Mouse (Mus musculus) liver, adult 2 months (tissue): Measurements from ENCODE around the gene Cpeb2. TPM values are rescaled to one million over a fixed set of nuclear protein-coding genes. Genes with fewer than 3 reads are reported as not detected.

Source experiments
- DNase-seq: peaks from one replicate; pipeline ENCODE4 v3.0.0-alpha.2; 2011; ENCODE audit warnings: low read depth, low spot score; ENCODE audit errors: extremely low read depth
- H3K27ac ChIP-seq: fragments of 200-500 bp; replicated peaks from 2 replicates; pipeline ENCODE4 v1.5.1; 2012; ENCODE audit warnings: low read depth, mild to moderate bottlenecking, control low read depth, inconsistent platforms, low read length; ENCODE audit not compliant: insufficient read depth
- H3K27me3 ChIP-seq: fragments of 200-500 bp; 2 replicates; pipeline ENCODE4 v1.6.1; 2012; ENCODE audit warnings: mild to moderate bottlenecking, moderate library complexity, low read length, inconsistent platforms; ENCODE audit not compliant: control insufficient read depth, insufficient read depth
- H3K36me3 ChIP-seq: fragments of 200-500 bp; 2 replicates; pipeline ENCODE4 v1.6.1; 2012; ENCODE audit warnings: low read length, inconsistent platforms; ENCODE audit not compliant: control insufficient read depth, insufficient read depth
- H3K4me1 ChIP-seq: fragments of 200-500 bp; 2 replicates; pipeline ENCODE4 v1.6.1; 2011; ENCODE audit warnings: low read length; ENCODE audit not compliant: control insufficient read depth, insufficient read depth
- H3K4me3 ChIP-seq: fragments of 200-500 bp; 2 replicates; pipeline ENCODE4 v1.5.1; 2011; ENCODE audit warnings: low read depth, mild to moderate bottlenecking, control low read depth, low read length, moderate library complexity; ENCODE audit not compliant: insufficient read depth
- H3K79me2 ChIP-seq: fragments of 200-500 bp; 2 replicates; pipeline ENCODE4 v1.6.1; 2012; ENCODE audit warnings: inconsistent platforms, mild to moderate bottlenecking, low read length, moderate library complexity; ENCODE audit not compliant: control insufficient read depth, insufficient read depth
- H3K9ac ChIP-seq: fragments of 200-500 bp; 2 replicates; pipeline ENCODE4 v1.6.1; 2012; ENCODE audit warnings: low read depth, mild to moderate bottlenecking, control low read depth, inconsistent platforms, low read length
- CTCF ChIP-seq: fragments of 200-500 bp; IDR thresholded peaks from 2 replicates; pipeline ENCODE4 v1.5.1; 2011; ENCODE audit warnings: low read depth, low read length, control low read depth
- POLR2A ChIP-seq: fragments of 200-500 bp; IDR thresholded peaks from 2 replicates; pipeline ENCODE4 v1.6.1; 2011; ENCODE audit warnings: low read length, control low read depth; ENCODE audit not compliant: insufficient read depth; ENCODE audit errors: extremely low read depth
- WGBS: fragments of 180-500 bp; shearing (Covaris S2); methylation state at CpG from one replicate; pipeline ENCODE4 v1.1.7; 2018; 5-methylcytosine and 5-hydroxymethylcytosine counted together
- polyA plus RNA-seq: library from polyadenylated mRNA; depleted of rRNA; stranded (reverse); fragments of >200 nt; gene quantifications from 2 replicates; pipeline ENCODE4 v1.2.3, GENCODE M21; 2012
- total RNA-seq: library from RNA; depleted of rRNA; stranded (reverse); fragments of >200 nt; gene quantifications from 2 replicates; pipeline ENCODE4 v1.2.3, GENCODE M21; 2014

The Cpeb2 gene
- total and polyA plus RNA-seq, 2 experiments, result 4.4 to 23.5 TPM

GRCm38 (mm10) chr5:43246236-43246635 lies 13.3 kb downstream of the Cpeb2 start:
- TF ChIP-seq CTCF (no peak), POLR2A (no peak)
- WGBS, result 99% methylated on average over 8 of the region's 8 CpGs
- Histone ChIP-seq H3K4me3 (no peak overlapping the region), H3K4me1 (no peaks in the 10 kb centered on the region), H3K9ac (no peak overlapping the region), H3K27me3 (no peaks in the 10 kb centered on the region), H3K79me2 (no peaks in the 10 kb centered on the region; the same call in 1 of the 2 replicates), H3K27ac (no peak overlapping the region), H3K36me3 (peaks cover 43% of the 10 kb centered on the region)
- DNase-seq, result peak; percentile 5

- H3K4me3 ChIP-seq, result no peak overlapping the region
- DNase-seq, result no peak
- 87% methylated on average over 6 of the region's 6 CpGs for WGBS
Measured at GRCm38 (mm10) chr5:43246954-43247353, 14.0 kb downstream of the Cpeb2 start.

GRCm38 (mm10) chr5:43248001-43248430 lies 15.0 kb downstream of the Cpeb2 start:
- Histone ChIP-seq H3K79me2 (peaks cover 7% of the 10 kb centered on the region; the same call in 1 of the 2 replicates), H3K36me3 (peaks cover 51% of the 10 kb centered on the region), H3K27me3 (no peaks in the 10 kb centered on the region), H3K9ac (no peak overlapping the region), H3K4me3 (no peak overlapping the region), H3K27ac (no peak overlapping the region), H3K4me1 (no peaks in the 10 kb centered on the region)
- DNase-seq, result no peak
- WGBS, result 52% methylated on average over 3 of the region's 3 CpGs
- TF ChIP-seq CTCF, result no peak
- no peak for TF ChIP-seq POLR2A

More at GRCm38 (mm10) chr5:43246954-43247353, 14.0 kb downstream of the Cpeb2 start:
- Histone ChIP-seq H3K27me3 (no peaks in the 10 kb centered on the region), H3K9ac (no peak overlapping the region), H3K79me2 (peaks cover 3% of the 10 kb centered on the region; the same call in 1 of the 2 replicates), H3K4me1 (no peaks in the 10 kb centered on the region), H3K36me3 (peaks cover 47% of the 10 kb centered on the region), H3K27ac (no peak overlapping the region)
- TF ChIP-seq CTCF, result no peak
- no peak for TF ChIP-seq POLR2A

- Histone ChIP-seq H3K9ac (no peak overlapping the region), H3K4me3 (no peak overlapping the region), H3K27me3 (no peaks in the 10 kb centered on the region), H3K79me2 (peaks cover 12% of the 10 kb centered on the region; the same call in 1 of the 2 replicates), H3K27ac (no peak overlapping the region), H3K4me1 (no peaks in the 10 kb centered on the region), H3K36me3 (peaks cover 31% of the 10 kb centered on the region)
- no peak for DNase-seq
- 87% methylated on average over 2 of the region's 2 CpGs for WGBS
- TF ChIP-seq POLR2A (no peak), CTCF (no peak)
Measured at GRCm38 (mm10) chr5:43257490-43257889, 24.5 kb downstream of the Cpeb2 start.

GRCm38 (mm10) chr5:43258472-43259142 lies 25.6 kb downstream of the Cpeb2 start:
- Histone ChIP-seq H3K9ac (no peak overlapping the region), H3K4me3 (no peak overlapping the region), H3K27me3 (no peaks in the 10 kb centered on the region), H3K4me1 (no peaks in the 10 kb centered on the region), H3K36me3 (peaks cover 30% of the 10 kb centered on the region), H3K27ac (no peak overlapping the region), H3K79me2 (peaks cover 8% of the 10 kb centered on the region; the same call in 1 of the 2 replicates)
- WGBS, result 92% methylated on average over 3 of the region's 3 CpGs
- no peak for TF ChIP-seq POLR2A
- TF ChIP-seq CTCF, result no peak
- no peak for DNase-seq

GRCm38 (mm10) chr5:43261814-43262213 lies 28.8 kb downstream of the Cpeb2 start:
- Histone ChIP-seq H3K27ac (no peak overlapping the region), H3K36me3 (peaks cover 41% of the 10 kb centered on the region), H3K4me3 (no peak overlapping the region), H3K79me2 (peaks cover 12% of the 10 kb centered on the region; the same call in 1 of the 2 replicates), H3K27me3 (no peaks in the 10 kb centered on the region), H3K4me1 (no peaks in the 10 kb centered on the region; the same call in none of the 2 replicates), H3K9ac (no peak overlapping the region)
- 93% methylated on average over 6 of the region's 6 CpGs for WGBS
- no peak for DNase-seq
- TF ChIP-seq CTCF (no peak), POLR2A (no peak)
